Mouse (Mus musculus) cerebral cortex, adult 2 months (tissue): ENCODE results near the gene Kmt2b.

Source experiments
- WGBS: fragments of 180-500 bp; shearing (Covaris S2); methylation state at CpG from one replicate; pipeline ENCODE4 v1.1.7; 2018; 5-methylcytosine and 5-hydroxymethylcytosine counted together

Kmt2b gene

DNA sequence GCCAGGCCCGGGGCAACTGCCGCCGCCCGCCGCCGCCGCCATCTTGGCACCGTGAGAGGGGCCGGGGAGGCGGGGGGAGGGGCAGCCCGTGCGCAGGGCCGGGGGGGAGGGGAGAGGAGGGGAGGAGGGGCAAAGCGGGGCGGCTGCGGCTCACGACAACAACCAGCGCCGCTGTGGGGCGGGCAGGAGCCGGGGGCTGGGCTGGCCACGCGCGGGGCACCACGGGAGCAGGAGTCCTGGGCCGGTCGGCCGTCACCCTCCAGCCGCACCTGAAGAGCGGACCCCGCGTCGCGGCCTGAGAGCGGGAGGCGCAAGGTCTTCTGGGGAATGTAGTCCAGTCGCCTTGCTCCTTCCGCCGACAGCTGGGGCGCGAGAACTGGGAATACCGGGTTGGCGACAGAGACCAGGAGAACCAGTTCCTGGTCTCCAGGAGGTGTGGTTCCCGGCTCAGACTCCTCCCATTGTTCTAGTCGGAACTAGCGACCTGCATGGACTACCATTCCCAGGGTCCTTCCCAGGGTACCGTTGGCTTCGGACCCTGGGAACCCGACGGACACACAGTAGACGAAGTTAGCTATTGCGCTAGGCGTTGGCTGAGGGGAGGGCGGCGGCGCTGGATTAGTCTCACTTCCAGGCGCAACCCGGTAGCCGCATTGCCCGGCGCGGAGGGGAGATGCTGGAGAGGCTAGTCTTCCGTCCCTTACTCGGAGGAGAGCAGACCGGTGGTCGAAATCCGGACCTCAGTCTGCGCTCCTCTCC, at the start of gene Kmt2b:
Kmt2b (minus strand) TSS at position 51 of the 759 bp plus-strand sequence.
- WGBS, result under 1% methylated on average over 66 of the region's 68 CpGs

GRCm38 (mm10) chr7:30636395-30636794, 47.9 kb upstream of the Kmt2b start:
- 26% methylated on average over 11 of the region's 11 CpGs for WGBS

- WGBS, result 9% methylated on average over 5 of the region's 5 CpGs
Observed at GRCm38 (mm10) chr7:30635752-30636151, 47.2 kb upstream of the Kmt2b start, which contains the start of gene Etv2. Gene Etv2, minus strand, starts transcription at chr7:30635852.

GRCm38 (mm10) chr7:30634621-30635020, 46.1 kb upstream of the Kmt2b start:
- 2% methylated on average over 20 of the region's 20 CpGs for WGBS

DNA sequence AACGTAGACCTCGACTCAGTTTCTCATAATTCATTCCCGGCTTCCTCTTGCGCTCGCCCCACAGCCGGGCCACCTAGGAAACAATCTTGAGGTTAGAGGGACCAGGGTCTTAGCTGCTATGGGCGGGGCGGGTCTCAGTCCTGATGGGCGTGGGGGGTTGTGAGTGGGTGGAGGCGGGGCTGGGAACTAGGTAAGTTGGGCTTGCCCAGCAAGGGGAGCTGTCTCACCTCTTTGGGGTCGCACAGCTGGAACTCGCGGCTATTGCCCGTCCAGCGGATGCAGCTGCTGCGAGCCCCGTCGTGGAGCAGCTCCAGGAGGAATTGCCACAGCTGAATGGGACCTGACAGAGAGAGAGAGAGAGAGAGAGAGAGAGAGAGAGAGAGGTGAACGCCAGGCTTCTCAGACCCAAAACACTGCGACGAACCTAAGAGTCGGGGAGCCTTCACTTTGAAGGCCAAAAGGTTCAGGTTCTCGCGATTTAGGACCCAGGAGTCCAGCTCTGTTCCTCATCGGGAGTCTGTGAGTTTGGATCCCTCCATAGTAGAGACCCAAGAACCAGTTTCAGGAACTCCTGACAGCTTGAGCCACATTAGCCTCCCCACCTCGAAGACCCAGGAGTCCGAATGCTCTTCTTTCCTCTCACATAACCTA, 45.4 kb upstream of the Kmt2b start:
- WGBS, result 6% methylated on average over 27 of the region's 27 CpGs

- WGBS, result 87% methylated on average over 5 of the region's 5 CpGs
Observed at GRCm38 (mm10) chr7:30626647-30627046, 38.1 kb upstream of the Kmt2b start.

DNA sequence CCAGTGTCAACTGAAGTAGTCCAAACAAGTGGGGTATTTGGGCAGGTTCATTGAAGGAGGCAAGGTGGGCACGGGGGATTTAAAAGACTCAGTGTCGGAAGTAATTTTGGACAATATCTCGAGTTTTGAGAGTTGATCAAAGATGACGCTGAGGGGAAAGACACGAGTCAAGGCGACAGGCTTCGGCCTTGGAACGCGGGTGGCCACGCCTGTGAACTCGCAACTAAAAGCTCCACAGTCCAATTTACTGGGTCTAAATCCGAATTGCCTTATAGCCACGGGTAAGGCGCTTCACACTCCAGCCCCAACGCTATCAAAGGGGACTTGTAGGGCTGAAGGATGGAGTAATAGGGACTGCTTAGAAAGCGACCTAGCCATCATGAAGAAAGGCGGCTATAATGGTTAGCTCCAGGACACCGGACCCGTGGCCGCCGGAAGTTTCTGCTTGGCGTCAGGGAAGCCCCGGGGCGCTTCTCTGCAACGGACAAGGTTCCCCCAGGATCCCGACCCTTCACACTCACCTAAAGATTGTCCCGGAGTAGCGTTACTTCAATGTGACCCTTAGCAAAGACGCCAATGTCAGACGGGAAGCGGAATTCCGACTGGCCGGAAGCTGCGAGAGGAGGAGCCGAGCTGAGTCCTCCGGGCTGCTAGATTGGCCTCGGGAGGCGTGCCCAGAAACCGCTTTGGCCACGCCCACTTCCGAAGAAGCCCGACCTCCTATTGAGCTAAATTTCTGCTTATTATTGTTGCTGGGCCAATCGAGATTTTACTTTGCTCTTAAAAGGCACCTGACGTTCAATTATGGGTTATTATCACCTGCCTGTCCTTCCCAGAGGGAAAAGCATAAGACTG, 37.2 kb upstream of the Kmt2b start, which contains the start of gene Cox6b1:
Cox6b1 (minus strand) TSS at position 622 of the 855 bp plus-strand sequence.
- 1% methylated on average over 44 of the region's 44 CpGs for WGBS

- WGBS, result 82% methylated on average over 3 of the region's 3 CpGs
Observed at GRCm38 (mm10) chr7:30619202-30619601, 30.7 kb upstream of the Kmt2b start.

- 85% methylated on average over 9 of the region's 9 CpGs for WGBS
Observed at GRCm38 (mm10) chr7:30618658-30619057, 30.1 kb upstream of the Kmt2b start.

DNA sequence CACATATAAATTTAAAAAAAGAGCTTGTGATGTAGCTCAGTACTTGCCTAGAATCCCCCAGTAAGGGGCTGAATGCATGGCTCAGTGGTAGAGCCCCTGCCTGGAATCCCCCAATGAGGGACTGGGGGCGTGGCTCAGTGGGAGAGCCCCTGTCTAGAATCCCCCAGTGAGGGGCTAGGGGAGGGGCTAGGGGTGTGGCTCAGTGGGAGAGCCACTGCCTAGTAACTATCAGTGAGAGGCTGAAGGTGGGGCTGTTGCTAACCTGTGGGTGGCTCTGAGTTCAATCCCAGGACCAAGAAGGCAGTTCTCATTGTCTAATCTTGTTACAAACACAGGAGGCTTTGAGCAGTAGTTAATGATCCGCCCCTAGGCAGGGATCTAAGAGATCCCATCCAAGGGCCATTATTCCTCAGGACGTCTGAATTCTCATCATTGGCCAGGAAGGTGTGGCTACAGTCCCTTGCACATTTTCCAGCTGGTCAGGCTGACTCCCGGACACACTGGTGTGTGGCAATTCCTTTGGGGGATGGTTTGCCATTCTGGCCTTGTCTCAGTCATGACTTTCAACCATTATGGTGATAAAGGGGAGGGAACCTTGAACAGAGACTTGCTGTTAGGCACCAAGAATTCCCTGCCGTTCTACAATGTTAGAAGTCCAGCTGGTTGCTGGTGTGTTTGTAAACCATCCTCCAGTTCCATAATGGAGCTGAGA, 26.7 kb upstream of the Kmt2b start:
- 51% methylated on average over 5 of the region's 5 CpGs for WGBS

GRCm38 (mm10) chr7:30614454-30614853, 25.9 kb upstream of the Kmt2b start:
- 66% methylated on average over 2 of the region's 2 CpGs for WGBS

DNA sequence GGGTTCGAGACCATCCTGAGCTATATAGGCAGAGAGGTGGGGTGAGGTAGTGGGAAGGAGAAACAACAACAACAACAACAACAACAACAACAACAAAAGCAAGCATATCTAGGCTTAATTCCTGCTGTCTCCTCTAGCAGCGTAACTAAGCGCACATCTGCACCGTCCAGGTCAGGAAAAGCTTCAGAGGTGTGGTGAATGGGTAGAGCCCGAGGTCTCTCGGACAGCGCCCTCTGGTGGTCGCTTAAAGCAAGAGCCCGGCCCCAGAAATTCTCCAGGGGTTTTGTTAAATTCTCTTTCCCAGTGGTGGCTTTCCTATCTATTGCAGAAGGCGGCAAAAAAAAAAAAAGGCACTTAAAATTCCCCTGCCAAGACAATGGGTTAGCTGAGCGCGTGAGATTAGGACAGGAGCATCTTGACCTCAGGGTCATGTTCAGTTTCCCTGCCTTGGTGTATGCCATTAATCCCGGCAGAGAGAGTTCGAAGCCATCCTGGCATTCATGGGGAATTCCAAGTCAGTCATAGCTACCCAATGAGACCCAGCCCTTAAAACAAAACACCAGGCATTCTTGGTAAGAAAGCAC, 25.1 kb upstream of the Kmt2b start:
- 26% methylated on average over 14 of the region's 14 CpGs for WGBS

DNA sequence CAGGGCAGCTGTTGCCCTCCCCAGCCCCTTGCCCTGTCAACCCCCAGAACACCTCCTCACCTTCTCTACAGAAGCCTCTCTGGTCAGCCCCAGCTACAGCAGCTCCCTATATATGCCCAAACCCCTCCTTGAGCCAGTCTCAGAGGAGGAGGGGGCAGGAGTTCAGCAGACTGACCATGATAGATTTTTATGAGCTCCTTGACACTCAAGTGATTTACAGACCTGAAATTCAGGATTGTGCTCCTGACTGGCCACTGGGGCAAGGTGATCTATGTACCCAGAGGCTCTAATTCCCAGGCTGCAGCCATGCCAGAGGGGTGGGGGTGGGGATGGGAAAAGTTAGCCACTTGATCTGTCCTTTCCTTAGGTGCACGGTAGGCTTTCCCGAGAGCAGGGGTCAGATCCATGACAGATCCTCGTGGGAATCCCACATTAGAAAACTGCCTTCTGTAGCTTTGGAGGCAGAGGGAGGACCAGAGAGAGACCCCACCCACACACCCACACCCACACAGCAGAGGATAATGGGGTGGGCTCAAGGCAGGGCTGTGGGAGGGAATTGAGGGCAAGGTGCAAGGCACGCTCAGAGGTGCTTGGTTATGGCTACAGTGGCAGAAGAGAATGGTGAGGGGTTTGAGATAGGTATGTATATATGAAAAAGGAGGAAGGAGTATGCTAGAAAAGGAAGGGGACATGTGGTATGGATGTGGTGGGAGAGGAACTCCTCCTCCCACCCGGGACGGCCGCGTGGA, 24.3 kb upstream of the Kmt2b start, which contains the start of gene Upk1a:
Upk1a (minus strand) TSS at position 194 of the 749 bp plus-strand sequence.
- WGBS, result 70% methylated on average over 8 of the region's 8 CpGs

DNA sequence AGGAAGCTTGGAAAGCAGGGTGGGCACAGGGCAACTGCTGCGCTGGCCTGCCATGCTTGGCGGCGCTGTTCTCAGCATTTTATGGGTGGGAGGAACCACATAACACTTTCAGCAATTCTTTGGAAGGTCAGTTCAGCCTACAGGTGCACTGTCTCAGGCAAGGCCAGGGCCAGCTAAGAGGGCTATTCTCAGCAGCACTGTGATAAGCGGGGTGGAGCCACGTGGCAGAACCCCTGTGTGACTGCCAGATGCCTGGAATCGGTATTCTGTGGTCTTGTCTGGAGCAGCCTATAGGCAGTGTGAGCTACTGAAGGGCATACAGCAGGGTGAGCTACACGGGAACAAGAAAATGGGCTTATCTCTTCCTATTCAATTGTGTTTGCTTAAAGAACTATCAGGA, 21.5 kb upstream of the Kmt2b start:
- 77% methylated on average over 7 of the region's 7 CpGs for WGBS

- WGBS, result 52% methylated on average over 16 of the region's 16 CpGs
Observed at GRCm38 (mm10) chr7:30608476-30608875, 19.9 kb upstream of the Kmt2b start.

DNA sequence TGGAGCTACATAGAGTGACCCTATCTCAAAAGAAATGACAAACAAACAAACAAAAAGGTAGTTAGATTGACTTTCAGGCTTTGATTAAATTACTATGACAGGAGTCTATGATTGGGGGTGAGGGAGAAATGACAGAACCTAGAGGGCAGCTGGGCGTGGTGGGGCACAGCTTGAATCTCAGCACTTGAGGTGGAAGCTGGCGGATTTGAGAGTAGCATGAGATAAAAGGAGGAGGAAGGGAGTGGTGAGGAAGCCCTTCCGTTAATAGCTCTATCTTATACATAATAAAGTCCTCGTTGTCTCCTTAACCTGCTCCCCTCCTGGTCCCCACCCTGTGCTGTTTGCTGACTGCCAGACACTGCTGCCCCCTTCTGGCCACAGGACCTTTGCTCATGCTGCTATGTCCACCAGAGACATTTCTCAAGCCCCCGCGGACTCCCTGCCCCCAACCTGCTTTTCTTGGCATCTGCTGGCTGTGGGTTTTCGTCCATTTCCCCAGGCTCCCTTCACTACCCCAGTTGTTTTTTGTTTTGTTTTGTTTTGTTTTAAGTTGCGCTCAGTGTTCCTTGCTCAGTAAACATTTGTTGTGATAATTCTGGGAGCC, 19.3 kb upstream of the Kmt2b start:
- WGBS, result 39% methylated on average over 8 of the region's 8 CpGs

DNA sequence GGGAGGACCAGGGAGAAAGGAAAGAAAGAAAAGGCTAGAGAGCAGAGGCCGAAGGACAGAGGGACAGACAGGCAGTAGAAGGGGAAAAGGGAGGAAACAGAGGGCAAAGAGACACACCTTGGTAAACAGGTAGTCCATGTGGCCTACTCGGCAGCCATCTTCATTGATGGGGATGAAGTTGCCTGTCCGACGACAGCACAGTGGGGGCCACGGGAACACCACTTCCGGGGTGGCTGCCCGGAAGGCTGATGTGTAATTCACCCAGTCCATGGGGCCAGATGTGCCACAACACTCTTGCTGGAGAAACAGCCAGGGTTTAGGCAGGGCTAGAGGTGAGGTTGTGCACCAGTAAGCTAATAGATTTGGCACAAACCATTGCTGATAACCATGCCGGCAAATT, 16.4 kb upstream of the Kmt2b start:
- WGBS, result 93% methylated on average over 8 of the region's 8 CpGs

- WGBS, result 61% methylated on average over 8 of the region's 8 CpGs
Observed at GRCm38 (mm10) chr7:30604424-30604823, 15.9 kb upstream of the Kmt2b start.

- WGBS, result 68% methylated on average over 3 of the region's 3 CpGs
Observed at GRCm38 (mm10) chr7:30602583-30602982, 14.1 kb upstream of the Kmt2b start.

- WGBS, result 60% methylated on average over 7 of the region's 7 CpGs
Observed at GRCm38 (mm10) chr7:30600651-30601050, 12.1 kb upstream of the Kmt2b start.
